Mouse (Mus musculus): ENCODE results near the gene Gm15737. TPM values are rescaled to one million over a fixed set of nuclear protein-coding genes. Genes with fewer than 3 reads are reported as not detected.

The Gm15737 gene
- total RNA-seq, 2 experiments from 2014 or later = not detected

Other genes with a start within 250 kb of the Gm15737 start
- gene Prickle2, start 163.2 kb upstream of the Gm15737 start, total RNA-seq (2021) = 100 to 1,000 TPM; 162 to 170 TPM
- not detected for gene A730049H05Rik, start 52.9 kb upstream of the Gm15737 start, total RNA-seq (2021)
- 1 to 10 TPM; 2.4 to 3.3 TPM for gene Adamts9, start 74.1 kb downstream of the Gm15737 start, total RNA-seq (2021)

All from left cerebral cortex, adult 18-20 months (tissue).